Mouse (Mus musculus) CD4-positive, CD25-positive, alpha-beta regulatory T cell (primary cell): Measurements from ENCODE around the gene Gtf2f2. TPM values are rescaled to one million over a fixed set of nuclear protein-coding genes. Genes with fewer than 3 reads are reported as not detected.

Source experiments
- polyA plus RNA-seq: library from polyadenylated mRNA; unstranded; fragments of 100-300 nt; shearing (Covaris generic); gene quantifications from one replicate; pipeline ENCODE4 v1.2.1, GENCODE M21; 2017

Gene Gtf2f2
- polyA plus RNA-seq, result 40.9 TPM

GRCm38 (mm10) chr14:76010102-76011061, at the start of gene Gtf2f2:
Gene Gtf2f2 (minus strand): TSS chr14:76010865.

GRCm38 (mm10) chr14:75954766-75955165, 55.9 kb downstream of the Gtf2f2 start, which contains the start of gene Kctd4:
Gene Kctd4 (plus strand): TSS chr14:75955009.

Other genes with a start within 250 kb of the Gtf2f2 start
- 11.7 TPM for gene Slc25a30, start 223.8 kb downstream of the Gtf2f2 start, polyA plus RNA-seq
- 1,385 TPM for gene Tpt1, start 165.8 kb downstream of the Gtf2f2 start, polyA plus RNA-seq
- 0.50 TPM for gene Kctd4, start 55.9 kb downstream of the Gtf2f2 start, polyA plus RNA-seq
- gene Gpalpp1, start 99.9 kb upstream of the Gtf2f2 start, polyA plus RNA-seq, result 15.8 TPM
- gene Nufip1, start 100.0 kb upstream of the Gtf2f2 start, polyA plus RNA-seq, result 16.3 TPM